Mouse (Mus musculus) CD8-positive naive resting alpha-beta T cell, adult 2 months (primary cell): ENCODE data around the gene Hoxd11.

Experiments
- DNase-seq, 2 experiments: peaks; one replicate each; pipeline ENCODE4 v3.0.0; 2022; ENCODE audit warnings: low read depth in 2 of 2, low spot score in 2 of 2

Gene Hoxd11

DNA sequence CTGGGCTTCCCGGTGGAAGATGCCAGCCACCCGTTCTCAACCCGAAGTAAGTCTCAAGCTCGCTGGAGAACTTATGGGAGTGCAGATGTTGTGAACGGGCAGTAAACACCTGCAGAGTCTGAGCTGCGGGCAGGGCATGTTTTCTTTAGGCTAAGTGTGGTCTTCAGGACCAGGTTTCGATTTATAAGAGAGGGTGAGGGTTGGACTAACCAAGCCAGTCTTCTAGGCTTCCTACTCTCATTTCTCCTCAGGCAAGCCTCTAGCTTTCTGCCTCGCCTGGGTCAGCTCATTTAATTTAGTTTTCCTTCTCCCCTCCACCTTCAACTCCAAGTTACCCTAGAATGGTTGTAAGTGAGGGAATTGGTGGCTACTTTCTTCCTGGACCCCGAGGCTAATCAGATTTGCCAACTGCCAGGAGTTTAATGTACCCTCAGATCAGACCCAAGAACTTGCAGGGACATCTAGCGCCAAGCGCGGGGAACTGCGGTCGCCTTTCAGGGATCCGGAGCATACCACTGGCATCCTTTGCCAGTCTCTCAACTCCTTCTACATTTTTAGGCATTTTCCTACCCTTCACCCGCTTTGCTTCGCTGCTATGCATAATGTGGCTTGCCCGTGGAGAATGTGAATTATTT is 15.9 kb upstream of the Hoxd11 start:
- DNase-seq: no peak

GRCm38 (mm10) chr2:74666411-74666810 is 12.9 kb upstream of the Hoxd11 start:
- no peak for DNase-seq

- DNase-seq: no peak
These were observed 12.0 kb upstream of the Hoxd11 start for GRCm38 (mm10) chr2:74667191-74667841.

GRCm38 (mm10) chr2:74667842-74668357 is 11.5 kb upstream of the Hoxd11 start, which contains the start of gene Hoxd13:
TSS of gene Hoxd13 (plus strand) at chr2:74668310.
- no peak for DNase-seq

DNA sequence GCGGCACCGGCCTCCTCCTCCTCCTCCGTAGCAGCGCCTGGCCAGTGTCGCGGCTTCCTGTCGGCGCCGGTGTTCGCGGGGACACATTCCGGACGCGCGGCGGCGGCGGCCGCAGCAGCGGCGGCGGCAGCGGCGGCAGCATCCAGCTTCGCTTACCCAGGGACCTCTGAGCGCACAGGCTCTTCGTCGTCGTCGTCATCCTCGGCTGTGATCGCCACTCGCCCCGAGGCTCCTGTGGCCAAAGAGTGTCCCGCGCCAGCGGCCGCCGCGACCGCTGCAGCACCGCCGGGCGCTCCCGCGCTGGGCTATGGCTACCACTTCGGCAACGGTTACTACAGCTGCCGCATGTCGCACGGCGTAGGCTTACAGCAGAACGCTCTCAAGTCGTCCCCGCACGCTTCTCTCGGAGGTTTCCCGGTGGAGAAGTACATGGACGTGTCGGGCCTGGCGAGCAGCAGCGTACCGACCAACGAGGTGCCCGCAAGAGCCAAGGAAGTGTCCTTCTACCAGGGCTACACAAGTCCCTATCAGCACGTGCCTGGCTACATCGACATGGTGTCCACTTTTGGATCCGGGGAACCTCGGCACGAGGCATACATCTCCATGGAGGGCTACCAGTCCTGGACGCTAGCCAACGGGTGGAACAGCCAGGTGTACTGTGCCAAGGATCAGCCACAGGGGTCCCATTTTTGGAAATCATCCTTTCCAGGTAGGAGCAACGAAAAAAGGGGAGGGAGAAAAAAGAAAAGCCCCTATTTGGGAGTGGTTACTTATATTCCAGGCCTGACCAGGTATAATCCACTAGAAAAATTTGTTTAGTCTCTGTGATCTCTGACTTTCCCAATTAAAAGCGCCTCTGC is 10.8 kb upstream of the Hoxd11 start:
- DNase-seq: no peak

DNA sequence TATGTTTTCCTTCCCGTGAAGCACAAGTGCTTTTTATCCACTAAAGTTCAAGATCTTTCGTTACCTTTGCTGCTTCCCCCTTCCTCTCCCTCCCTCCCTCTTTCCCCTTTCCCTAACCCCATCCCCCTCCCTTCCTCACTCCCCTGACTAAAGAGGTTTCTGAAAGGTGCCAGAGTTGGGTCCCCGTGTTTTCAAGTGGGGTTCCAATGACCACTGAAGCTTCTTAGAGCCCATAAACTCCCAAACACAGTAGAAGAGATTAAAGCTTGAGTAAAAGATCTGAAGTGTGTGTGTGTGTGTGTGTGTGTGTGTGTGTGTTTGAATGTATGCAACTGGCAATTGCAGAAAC is 10.2 kb upstream of the Hoxd11 start:
- no peak for DNase-seq

GRCm38 (mm10) chr2:74669650-74670235 is 9.6 kb upstream of the Hoxd11 start:
- DNase-seq: no peak

GRCm38 (mm10) chr2:74670632-74671188 is 8.6 kb upstream of the Hoxd11 start:
- no peak for DNase-seq

DNA sequence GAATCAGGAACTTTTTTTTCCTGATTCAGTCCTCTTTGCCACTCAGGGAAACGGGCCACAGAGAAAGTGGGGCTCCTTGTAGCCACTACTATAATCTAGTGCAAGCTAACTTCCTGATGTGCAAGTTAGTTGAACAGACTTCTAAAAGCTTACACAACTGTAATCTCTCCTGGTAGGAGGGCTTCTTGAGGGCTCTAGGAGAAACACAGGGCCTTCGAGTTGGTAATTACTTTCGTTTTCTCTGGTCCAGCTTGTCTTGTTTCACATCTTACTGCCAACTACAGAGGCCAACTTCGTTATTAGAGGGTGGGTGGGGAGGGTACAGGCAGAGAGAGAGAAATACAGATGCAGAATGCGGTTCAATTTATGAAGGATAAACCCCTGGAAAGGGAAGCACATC is 7.5 kb upstream of the Hoxd11 start:
- no peak for DNase-seq

GRCm38 (mm10) chr2:74672481-74673362 is 6.6 kb upstream of the Hoxd11 start:
- DNase-seq: peak in 1 of 2 experiments; percentile 37

GRCm38 (mm10) chr2:74673835-74674425 is 5.4 kb upstream of the Hoxd11 start:
- no peak for DNase-seq

DNA sequence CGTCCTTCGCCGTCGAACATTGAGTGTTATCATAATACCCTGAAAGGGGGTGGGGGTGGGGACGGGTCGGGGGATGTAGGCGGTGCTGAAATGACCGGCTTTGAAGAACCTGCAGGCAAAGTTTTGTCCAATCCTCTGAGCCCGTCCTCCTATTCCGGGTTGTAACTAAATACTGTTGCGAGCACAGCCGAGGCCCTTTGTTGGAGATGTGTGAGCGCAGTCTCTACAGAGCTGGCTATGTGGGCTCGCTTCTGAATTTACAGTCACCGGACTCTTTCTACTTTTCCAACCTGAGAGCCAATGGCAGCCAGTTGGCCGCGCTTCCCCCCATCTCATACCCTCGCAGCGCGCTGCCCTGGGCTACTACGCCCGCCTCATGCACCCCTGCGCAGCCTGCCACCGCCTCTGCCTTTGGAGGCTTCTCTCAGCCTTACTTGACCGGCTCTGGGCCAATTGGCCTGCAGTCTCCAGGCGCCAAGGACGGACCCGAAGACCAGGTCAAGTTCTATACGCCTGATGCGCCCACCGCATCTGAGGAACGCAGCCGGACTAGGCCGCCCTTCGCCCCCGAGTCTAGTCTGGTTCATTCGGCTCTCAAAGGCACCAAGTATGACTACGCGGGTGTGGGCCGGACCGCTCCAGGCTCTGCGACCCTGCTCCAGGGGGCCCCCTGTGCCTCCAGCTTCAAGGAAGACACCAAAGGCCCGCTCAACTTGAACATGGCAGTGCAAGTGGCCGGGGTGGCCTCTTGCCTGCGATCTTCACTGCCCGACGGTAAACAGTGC is 4.3 kb upstream of the Hoxd11 start, which contains the start of gene Hoxd12:
Hoxd12 (plus strand) TSS at position 133 of the 785 bp plus-strand sequence.
- DNase-seq: no peak

DNA sequence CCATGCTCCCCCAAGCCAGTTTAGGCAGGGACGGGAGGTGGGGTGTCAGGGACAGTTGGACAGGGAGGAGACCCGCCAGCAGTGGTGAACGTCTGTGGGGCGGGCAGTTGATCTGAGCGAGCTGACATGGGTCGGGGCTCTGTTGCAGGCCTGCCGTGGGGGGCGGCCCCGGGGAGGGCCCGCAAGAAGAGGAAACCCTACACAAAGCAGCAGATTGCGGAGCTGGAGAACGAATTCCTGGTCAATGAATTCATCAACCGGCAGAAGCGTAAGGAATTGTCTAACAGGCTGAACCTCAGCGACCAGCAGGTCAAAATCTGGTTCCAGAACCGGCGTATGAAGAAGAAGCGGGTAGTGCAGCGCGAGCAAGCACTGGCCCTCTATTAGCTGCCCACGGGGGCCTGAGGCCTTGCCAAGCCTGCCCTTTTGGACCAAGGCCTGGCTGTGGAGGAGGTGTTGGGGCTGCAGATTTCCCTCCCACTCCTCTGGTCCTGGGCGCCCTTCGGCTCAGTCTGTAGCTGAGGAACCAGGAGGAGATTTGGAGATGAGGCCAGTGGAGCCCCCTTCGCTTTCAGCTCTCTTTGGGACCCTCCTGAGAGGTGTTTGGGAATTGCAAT is 3.6 kb upstream of the Hoxd11 start:
- DNase-seq: no peak

GRCm38 (mm10) chr2:74676376-74677052 is 2.8 kb upstream of the Hoxd11 start:
- no peak for DNase-seq

DNA sequence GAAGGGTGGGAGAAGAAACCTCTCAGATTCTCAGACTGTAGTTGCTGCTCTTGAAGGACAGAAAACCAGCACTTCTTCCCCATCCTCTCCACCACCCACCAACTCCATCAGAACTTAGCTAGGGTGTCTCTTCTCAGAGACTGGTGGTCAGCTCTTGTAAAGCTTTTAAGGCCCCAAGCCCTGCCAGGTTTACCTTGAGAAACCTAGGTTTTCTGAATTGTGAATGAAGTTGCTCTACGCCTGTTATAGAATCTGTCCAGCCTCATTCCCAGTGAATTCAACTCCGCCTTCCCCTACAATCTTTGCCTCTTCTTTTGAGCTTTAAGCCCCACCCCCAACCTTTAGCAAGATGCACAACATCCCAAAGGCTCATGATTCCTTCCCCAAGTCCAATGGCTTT is 2.3 kb upstream of the Hoxd11 start:
- DNase-seq: no peak

DNA sequence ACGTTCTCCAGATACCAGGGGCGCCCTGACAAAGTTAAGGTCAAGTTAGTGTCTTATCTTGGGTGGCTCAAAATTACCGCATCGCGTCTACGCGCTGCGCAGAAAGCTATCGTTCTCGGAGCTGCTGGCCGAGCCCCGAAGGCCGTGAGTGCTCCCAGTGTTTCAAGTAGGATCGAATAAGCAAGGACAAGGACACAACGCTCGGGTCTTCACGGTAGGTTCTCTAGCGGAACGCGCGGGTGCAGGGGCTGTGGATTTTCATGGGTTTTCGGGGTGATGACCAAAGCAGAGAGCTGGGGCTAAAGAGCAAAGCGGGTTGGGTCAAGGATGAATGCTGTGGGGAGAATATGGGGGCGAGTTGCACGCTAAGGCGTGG is 227 bp downstream of the Hoxd11 start:
- no peak for DNase-seq

DNA sequence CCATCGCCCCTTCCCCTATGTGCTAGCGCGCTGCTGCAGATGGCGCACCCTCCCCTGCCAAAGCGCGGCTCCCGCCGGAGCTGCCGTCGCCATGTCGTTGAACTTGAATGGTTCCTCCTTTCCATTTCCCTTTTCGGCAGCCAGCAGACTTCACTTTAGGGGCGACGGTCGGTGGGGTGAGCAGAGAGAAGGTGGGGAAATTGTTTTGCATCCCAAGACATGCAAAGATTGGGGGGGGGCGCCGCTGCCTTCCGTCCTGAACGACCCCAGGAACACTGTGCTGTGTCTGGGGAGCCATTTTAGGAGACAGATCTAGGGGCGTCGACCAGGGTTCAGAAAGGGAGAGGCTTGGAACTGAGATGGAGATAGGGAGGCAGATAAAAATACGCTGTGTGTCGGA is 623 bp downstream of the Hoxd11 start:
- no peak for DNase-seq
